Mouse (Mus musculus) heart, embryonic 12.5 days (tissue): ENCODE results near the gene Nubp2. TPM values are rescaled to one million over a fixed set of nuclear protein-coding genes. Genes with fewer than 3 reads are reported as not detected.

Source experiments
- ATAC-seq: fragments of 200-750 bp; cut with Nextera tagmentation; 2 replicates; pipeline ENCODE4 v1.8.0; 2017; ENCODE audit warnings: moderate TSS enrichment, moderate library complexity; ENCODE audit not compliant: insufficient number of reproducible peaks, low FRiP score
- H3K27ac ChIP-seq: fragments of 300-500 bp; sonication (generic); 2 replicates; pipeline ENCODE4 v1.5.1; 2016; ENCODE audit warnings: mild to moderate bottlenecking, moderate library complexity; ENCODE audit not compliant: poor library complexity, severe bottlenecking
- H3K27me3 ChIP-seq: fragments of 300-500 bp; sonication (generic); replicated peaks from 2 replicates; pipeline ENCODE4 v1.6.1; 2016; ENCODE audit warnings: mild to moderate bottlenecking, moderate library complexity
- H3K36me3 ChIP-seq: fragments of 300-500 bp; sonication (generic); 2 replicates; pipeline ENCODE4 v1.6.1; 2016; ENCODE audit warnings: mild to moderate bottlenecking, moderate library complexity
- H3K4me1 ChIP-seq: fragments of 300-500 bp; sonication (generic); replicated peaks from 2 replicates; pipeline ENCODE4 v1.6.1; 2016; ENCODE audit warnings: mild to moderate bottlenecking
- H3K4me2 ChIP-seq: fragments of 300-500 bp; sonication (generic); 2 replicates; pipeline ENCODE4 v1.6.1; 2016; ENCODE audit warnings: mild to moderate bottlenecking, moderate library complexity
- H3K4me3 ChIP-seq: fragments of 300-500 bp; sonication (generic); 2 replicates; pipeline ENCODE4 v1.5.1; 2016; ENCODE audit warnings: mild to moderate bottlenecking
- H3K9ac ChIP-seq: fragments of 300-500 bp; sonication (generic); 2 replicates; pipeline ENCODE4 v1.6.1; 2016; ENCODE audit warnings: mild to moderate bottlenecking, moderate library complexity
- H3K9me3 ChIP-seq: fragments of 300-500 bp; sonication (generic); replicated peaks from 2 replicates; pipeline ENCODE4 v1.6.1; 2016; ENCODE audit warnings: mild to moderate bottlenecking, moderate library complexity
- WGBS: fragments of 180-500 bp; shearing (Covaris S2); methylation state at CpG from one replicate; pipeline ENCODE4 v1.1.7; 2016; 5-methylcytosine and 5-hydroxymethylcytosine counted together
- polyA plus RNA-seq: library from polyadenylated mRNA; unstranded; fragments of >200 nt; fragmentation: Nextera tagmentation; extraction: Ambion mirVana; gene quantifications from 2 replicates; pipeline ENCODE4 v1.2.1, GENCODE M21; 2016

The Nubp2 gene
- polyA plus RNA-seq, 1 experiment from 2014 or later, result 31.9 TPM

DNA sequence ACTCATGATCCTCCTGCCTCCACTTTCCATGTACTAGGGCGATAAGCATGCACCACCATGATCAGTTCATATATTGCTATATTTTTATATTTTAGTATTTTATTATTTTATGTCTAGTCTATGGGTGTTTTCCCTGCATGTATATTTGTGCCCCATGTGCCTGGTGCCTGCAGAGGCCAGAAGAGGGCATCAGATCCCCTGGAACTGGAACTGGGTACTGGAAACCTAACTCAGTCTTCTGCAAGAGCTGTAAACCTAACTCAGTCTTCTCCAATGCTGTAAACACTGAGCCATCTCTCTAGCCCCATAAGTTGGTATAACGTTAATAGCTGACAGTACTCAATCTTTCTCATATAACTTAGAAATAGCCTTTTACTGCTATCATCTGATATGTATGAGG, 43.5 kb downstream of the Nubp2 start:
- Histone ChIP-seq H3K4me3 (no peak overlapping the region), H3K4me2 (no peak overlapping the region), H3K36me3 (no peaks in the 10 kb centered on the region), H3K9ac (no peak overlapping the region), H3K27ac (no peak overlapping the region), H3K27me3 (peaks cover 27% of the 10 kb centered on the region), H3K9me3 (no peaks in the 10 kb centered on the region), H3K4me1 (peaks cover 8% of the 10 kb centered on the region)
- ATAC-seq, result no peak
- 47% methylated on average over 2 of the region's 2 CpGs for WGBS

DNA sequence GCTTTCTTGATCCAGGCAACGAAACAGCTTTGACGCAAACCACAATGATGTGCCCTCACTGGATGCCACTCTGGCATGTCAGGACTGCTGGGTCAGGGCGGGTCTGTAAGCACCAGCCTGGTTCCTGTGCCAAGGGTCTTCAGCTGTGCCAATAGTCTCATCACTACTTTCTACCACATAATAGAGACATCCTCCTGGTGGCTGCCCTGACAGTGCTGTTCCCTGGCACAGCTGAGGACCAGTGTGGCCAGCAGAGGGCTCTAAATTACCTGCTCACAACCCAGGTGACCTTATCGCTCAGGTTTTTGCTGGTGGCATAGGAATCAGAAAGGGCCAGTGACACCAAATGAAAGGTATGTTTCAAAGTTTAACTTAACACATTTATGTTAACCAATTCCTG, 45.0 kb downstream of the Nubp2 start:
- WGBS, result 48% methylated on average over 4 of the region's 4 CpGs
- H3K4me3 ChIP-seq, result no peak overlapping the region

DNA sequence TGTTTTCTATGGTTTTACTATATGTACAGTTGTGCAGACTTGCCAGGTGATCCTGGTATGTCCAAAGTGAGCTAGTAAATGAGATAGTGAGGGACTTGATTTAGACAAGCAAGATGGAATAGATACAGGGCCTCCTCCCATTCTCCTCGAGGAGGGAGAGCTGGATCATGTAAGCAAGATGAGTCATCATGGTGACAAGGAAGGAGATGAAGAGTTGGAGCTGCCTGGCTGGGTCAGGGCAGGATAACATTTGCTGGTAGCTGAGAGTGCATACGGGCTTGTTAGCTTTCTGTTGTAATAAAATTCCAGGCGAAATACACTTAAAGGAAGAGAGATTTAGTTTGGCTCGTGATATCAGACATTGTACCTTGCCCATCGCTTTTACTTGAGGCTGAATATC, 45.8 kb downstream of the Nubp2 start:
- WGBS, result 48% methylated on average over 5 of the region's 5 CpGs
- no peak for ATAC-seq
- H3K4me3 ChIP-seq, result no peak overlapping the region
- peaks cover 30% of the 10 kb centered on the region for H3K27me3 ChIP-seq
- peaks cover 8% of the 10 kb centered on the region for H3K4me1 ChIP-seq
- H3K27ac ChIP-seq, result no peak overlapping the region
- H3K36me3 ChIP-seq, result no peaks in the 10 kb centered on the region
- H3K4me2 ChIP-seq, result no peak overlapping the region
- H3K9ac ChIP-seq, result no peak overlapping the region
- H3K9me3 ChIP-seq, result no peaks in the 10 kb centered on the region

More for the DNA sequence above, 45.0 kb downstream of the Nubp2 start:
- Histone ChIP-seq H3K27me3 (peaks cover 30% of the 10 kb centered on the region), H3K9ac (no peak overlapping the region), H3K36me3 (no peaks in the 10 kb centered on the region), H3K27ac (no peak overlapping the region), H3K9me3 (no peaks in the 10 kb centered on the region), H3K4me1 (peaks cover 8% of the 10 kb centered on the region), H3K4me2 (no peak overlapping the region)
- ATAC-seq, result no peak

DNA sequence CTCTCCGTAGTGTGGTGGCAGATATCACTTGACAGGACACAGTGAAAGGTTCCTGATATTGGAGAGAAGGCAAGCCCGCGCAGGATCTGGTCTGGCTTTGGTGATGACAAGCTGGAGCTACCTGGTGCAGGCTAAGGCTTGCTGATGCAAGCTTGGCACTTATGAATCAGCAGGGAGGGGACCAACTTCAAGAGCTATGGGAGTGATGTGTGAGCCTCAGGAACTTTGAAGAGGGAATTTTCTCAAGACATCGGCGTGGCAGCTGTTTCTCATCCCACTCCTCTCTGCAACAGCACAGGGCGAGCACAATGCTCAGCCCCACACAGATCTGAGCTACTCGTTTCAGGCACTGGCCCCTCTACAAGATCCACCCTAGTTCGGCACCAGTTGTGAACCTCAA, 46.3 kb downstream of the Nubp2 start, which contains the start of gene Hagh:
Gene Hagh (plus strand): TSS at position 302 of the 400 bp plus-strand sequence.
- ATAC-seq, result no peak
- Histone ChIP-seq H3K9me3 (no peaks in the 10 kb centered on the region), H3K36me3 (no peaks in the 10 kb centered on the region), H3K4me2 (no peak within 1 kb of the TSS), H3K27ac (no peak within 1 kb of the TSS), H3K4me1 (peaks cover 8% of the 10 kb centered on the region), H3K27me3 (peaks cover 30% of the 10 kb centered on the region), H3K4me3 (no peak within 1 kb of the TSS), H3K9ac (no peak within 1 kb of the TSS)
- WGBS, result 51% methylated on average over 8 of the region's 8 CpGs

Other genes starting within 250 kb of the Nubp2 start
- gene Slc9a3r2, start 236.0 kb downstream of the Nubp2 start, polyA plus RNA-seq, result 56.6 and 59.7 TPM in 2 replicates
- not detected in 2 replicates for gene Npw, start 227.9 kb downstream of the Nubp2 start, polyA plus RNA-seq
- 20.1 and 21.2 TPM in 2 replicates for gene Zfp598, start 216.7 kb downstream of the Nubp2 start, polyA plus RNA-seq
- 0.68 and 1.0 TPM in 2 replicates for gene Syngr3, start 196.4 kb downstream of the Nubp2 start, polyA plus RNA-seq
- gene Gfer, start 190.2 kb downstream of the Nubp2 start, polyA plus RNA-seq, result 34.0 and 37.8 TPM in 2 replicates
- gene Noxo1, start 190.1 kb downstream of the Nubp2 start, polyA plus RNA-seq, result 1.3 and 1.8 TPM in 2 replicates
- 45.9 and 49.5 TPM in 2 replicates for gene Tbl3, start 178.7 kb downstream of the Nubp2 start, polyA plus RNA-seq
- gene Rnf151, start 168.3 kb downstream of the Nubp2 start, polyA plus RNA-seq, result not detected in 2 replicates
- gene Rps2, start 168.2 kb downstream of the Nubp2 start, polyA plus RNA-seq, result 810 and 828 TPM in 2 replicates
- 351 and 363 TPM in 2 replicates for gene Ndufb10, start 161.9 kb downstream of the Nubp2 start, polyA plus RNA-seq
- 0.34 and 0.76 TPM in 2 replicates for gene Rpl3l, start 158.5 kb downstream of the Nubp2 start, polyA plus RNA-seq
- 17.3 and 18.2 TPM in 2 replicates for gene Msrb1, start 149.7 kb downstream of the Nubp2 start, polyA plus RNA-seq
- 0.72 TPM in 1 of 2 replicates, not detected in the other for gene Hs3st6, start 133.4 kb downstream of the Nubp2 start, polyA plus RNA-seq
- not detected in 2 replicates for gene Meiob, start 82.1 kb downstream of the Nubp2 start, polyA plus RNA-seq
- gene Hagh, start 46.2 kb downstream of the Nubp2 start, polyA plus RNA-seq, result 39.9 and 41.2 TPM in 2 replicates
- 36.5 TPM in 2 replicates for gene Fahd1, start 36.0 kb downstream of the Nubp2 start, polyA plus RNA-seq
- gene Igfals, start 20.4 kb downstream of the Nubp2 start, polyA plus RNA-seq, result 0.12 and 0.24 TPM in 2 replicates
- 25.7 and 28.3 TPM in 2 replicates for gene Spsb3, start 294 bp upstream of the Nubp2 start, polyA plus RNA-seq
- gene Eme2, start 8.7 kb upstream of the Nubp2 start, polyA plus RNA-seq, result 25.4 and 27.2 TPM in 2 replicates
- gene Mrps34, start 8.8 kb upstream of the Nubp2 start, polyA plus RNA-seq, result 91.1 and 94.9 TPM in 2 replicates
- gene Nme3, start 10.2 kb upstream of the Nubp2 start, polyA plus RNA-seq, result 34.5 and 36.5 TPM in 2 replicates
- gene Mapk8ip3, start 50.6 kb upstream of the Nubp2 start, polyA plus RNA-seq, result 38.4 and 41.3 TPM in 2 replicates
- gene Jpt2, start 74.3 kb upstream of the Nubp2 start, polyA plus RNA-seq, result 140 and 144 TPM in 2 replicates
- gene Cramp1l, start 129.4 kb upstream of the Nubp2 start, polyA plus RNA-seq, result 8.5 and 10.1 TPM in 2 replicates
- 14.4 and 14.8 TPM in 2 replicates for gene Ift140, start 129.7 kb upstream of the Nubp2 start, polyA plus RNA-seq
- gene Tmem204, start 197.2 kb upstream of the Nubp2 start, polyA plus RNA-seq, result 16.3 and 20.4 TPM in 2 replicates
- gene Telo2, start 229.6 kb upstream of the Nubp2 start, polyA plus RNA-seq, result 23.5 and 30.7 TPM in 2 replicates
- gene Ptx4, start 234.4 kb upstream of the Nubp2 start, polyA plus RNA-seq, result 0.27 TPM in 1 of 2 replicates, not detected in the other
- 19.5 and 21.1 TPM in 2 replicates for gene Clcn7, start 247.0 kb upstream of the Nubp2 start, polyA plus RNA-seq